Mouse (Mus musculus): ENCODE results near the gene Vps50.
"Not testable (repeated sequence)": the region's sequence is repeated elsewhere in the genome, so short reads cannot be mapped to it uniquely, and the experiment has no call there.

Gene Vps50

DNA sequence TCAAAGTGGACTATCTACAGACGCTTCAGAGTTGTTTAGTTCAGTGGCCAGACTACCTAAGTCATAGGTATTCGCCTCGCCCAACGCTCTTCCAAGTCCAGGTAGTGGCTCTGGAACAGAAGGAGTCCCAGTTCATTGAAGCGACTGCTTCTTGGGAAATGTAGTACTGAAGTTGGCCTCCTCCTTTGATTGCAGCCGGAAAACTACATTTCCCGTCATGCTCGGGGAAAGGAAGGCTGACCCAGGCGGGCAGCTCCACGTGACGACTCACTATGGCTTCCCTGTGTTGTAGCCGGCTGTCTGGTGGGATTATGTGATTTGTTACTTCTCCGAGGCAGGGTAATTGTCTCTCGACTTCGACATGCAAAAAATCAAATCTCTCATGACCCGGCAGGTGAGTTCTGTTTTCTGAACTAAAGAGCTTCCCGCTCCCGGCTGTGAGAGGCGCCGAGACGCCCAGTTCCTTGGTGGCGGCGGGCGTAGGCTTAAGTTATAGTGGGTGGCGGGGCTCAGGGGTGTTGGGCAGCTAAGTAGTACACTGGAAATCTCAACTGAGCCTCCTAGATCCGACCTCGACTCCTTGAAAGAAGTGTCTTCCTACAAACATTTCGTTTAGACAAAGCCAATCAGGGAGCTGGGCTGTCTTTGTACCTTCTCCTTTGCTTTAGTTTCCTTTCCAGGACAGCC, at the start of gene Vps50, which contains the start of gene Hepacam2:
TSS of gene Vps50 (plus strand) at position 221 of the 687 bp plus-strand sequence.
TSS of gene Hepacam2 (minus strand) at position 137 of the 687 bp plus-strand sequence.
- DNase-seq (ENCODE audit: extremely low read depth, insufficient read length, low spot score) = peak; percentile 82

GRCm38 (mm10) chr6:3454421-3454820, 43.8 kb upstream of the Vps50 start:
- no peak for DNase-seq (ENCODE audit: extremely low read depth, insufficient read length, low spot score)

DNA sequence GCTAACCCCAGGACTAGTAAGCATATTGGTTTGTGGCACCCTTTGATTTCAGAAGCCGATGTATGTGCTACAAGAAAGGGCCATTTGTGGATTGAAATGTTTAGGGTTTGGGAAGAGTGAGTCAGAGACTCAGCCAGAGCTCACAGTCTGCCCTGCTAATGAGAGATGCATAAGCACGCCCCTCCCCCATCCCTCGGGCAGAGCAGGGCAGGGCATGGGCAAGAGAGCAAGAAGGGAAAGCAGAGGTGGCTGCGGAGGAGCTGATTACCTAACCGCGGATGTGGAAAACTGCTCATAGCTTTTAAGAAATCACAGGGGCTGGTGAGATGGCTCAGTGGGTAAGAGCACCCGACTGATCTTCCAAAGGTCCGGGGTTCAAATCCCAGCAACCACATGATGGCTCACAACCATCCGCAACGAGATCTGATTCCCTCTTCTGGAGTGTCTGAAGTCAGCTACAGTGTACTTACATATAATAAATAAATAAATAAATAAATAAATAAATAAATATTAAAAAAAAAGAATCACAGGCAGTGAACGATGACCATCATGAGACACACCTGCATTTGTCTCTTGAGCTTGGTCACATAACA, 42.1 kb upstream of the Vps50 start:
- DNase-seq (ENCODE audit: extremely low read depth, insufficient read length, low spot score) = peak; percentile 18

GRCm38 (mm10) chr6:3463026-3463425, 35.2 kb upstream of the Vps50 start:
- DNase-seq (ENCODE audit: extremely low read depth, insufficient read length, low spot score) = no peak

- no peak for DNase-seq (ENCODE audit: extremely low read depth, insufficient read length, low spot score)
Observed at GRCm38 (mm10) chr6:3463594-3463993, 34.6 kb upstream of the Vps50 start.

GRCm38 (mm10) chr6:3468627-3469026, 29.6 kb upstream of the Vps50 start:
- no peak for DNase-seq (ENCODE audit: extremely low read depth, insufficient read length, low spot score)

DNA sequence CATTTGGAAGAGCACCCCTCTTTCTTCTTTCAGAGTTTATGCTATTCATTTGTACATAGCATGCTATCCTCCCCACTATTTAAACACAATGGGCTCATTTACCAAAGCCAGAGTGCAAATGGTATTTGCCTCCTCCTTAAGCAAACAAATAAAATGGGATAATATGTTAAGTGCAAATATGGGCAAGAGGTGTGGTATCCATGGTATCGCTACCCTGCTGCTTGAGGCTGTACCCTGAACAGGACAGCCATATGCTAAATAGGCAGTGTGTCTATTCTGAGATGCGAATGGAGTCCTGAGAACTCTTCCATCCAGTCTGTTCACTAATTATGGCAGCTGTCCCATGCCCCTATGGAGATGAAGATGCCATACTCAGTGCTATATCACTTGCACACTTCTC, 27.5 kb upstream of the Vps50 start:
- DNase-seq (ENCODE audit: extremely low read depth, insufficient read length, low spot score) = no peak

DNA sequence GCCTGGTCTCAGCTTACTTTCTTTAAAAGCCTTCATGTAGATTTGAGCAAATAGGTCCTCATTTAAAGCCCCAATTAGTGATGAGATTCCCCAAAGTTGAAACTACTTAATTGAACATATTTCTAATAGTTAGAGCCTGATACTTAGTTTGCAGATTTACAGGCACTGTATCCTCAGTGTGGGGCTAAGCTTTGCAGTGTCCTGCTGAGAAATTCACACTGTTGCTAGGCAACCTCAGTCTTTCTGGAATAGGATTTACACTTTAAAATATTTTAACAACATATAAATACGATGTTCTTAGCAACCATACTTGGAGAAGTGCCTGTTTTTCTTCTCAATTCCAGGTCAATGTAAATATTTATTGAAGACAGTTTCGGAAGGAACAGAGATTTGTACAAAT, 21.9 kb upstream of the Vps50 start:
- no peak for DNase-seq (ENCODE audit: extremely low read depth, insufficient read length, low spot score)

DNA sequence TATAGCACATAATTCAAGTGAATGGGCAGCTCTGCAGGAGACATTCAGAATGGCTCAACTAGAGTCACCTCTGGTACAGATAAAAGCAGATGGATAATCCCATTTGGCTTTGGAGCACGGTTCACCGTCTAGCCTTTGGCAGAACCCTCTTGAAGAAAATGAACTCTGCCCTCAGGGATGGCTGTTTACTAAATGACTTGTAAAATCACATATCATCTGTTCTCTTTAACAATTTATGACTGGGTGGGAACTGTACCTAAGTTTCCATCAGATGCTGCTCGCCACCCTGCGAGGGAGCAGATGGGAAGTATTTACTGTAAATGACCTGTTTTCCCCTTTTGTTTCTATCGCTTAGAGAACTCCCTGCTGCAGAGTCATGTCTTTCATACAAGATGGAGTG, 18.3 kb upstream of the Vps50 start:
- no peak for DNase-seq (ENCODE audit: extremely low read depth, insufficient read length, low spot score)

DNA sequence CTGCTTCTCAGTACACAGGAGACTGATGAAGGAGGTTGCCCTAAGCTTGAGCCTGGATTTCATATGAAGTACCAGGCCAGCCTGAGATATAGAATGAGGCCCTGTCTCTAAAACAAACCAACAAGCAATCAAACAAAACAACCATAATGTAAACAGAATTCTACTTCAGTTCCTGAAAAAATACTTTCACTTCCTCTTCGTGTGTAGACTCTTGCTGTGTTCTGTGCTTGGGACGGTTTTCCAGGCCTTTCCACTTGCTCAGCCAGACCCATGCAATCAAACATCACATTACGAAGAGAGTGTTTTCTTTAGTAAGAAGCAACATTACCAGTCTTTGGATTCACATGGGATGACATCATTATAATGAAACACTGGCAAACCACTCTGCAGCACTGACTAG, 16.5 kb upstream of the Vps50 start:
- peak; percentile 19 for DNase-seq (ENCODE audit: extremely low read depth, insufficient read length, low spot score)

GRCm38 (mm10) chr6:3485133-3485532, 13.0 kb upstream of the Vps50 start:
- DNase-seq (ENCODE audit: extremely low read depth, insufficient read length, low spot score) = no peak

- no peak for DNase-seq (ENCODE audit: extremely low read depth, insufficient read length, low spot score)
Observed at GRCm38 (mm10) chr6:3487355-3487754, 10.8 kb upstream of the Vps50 start.

GRCm38 (mm10) chr6:3494285-3494684, 3.9 kb upstream of the Vps50 start:
- no peak for DNase-seq (ENCODE audit: extremely low read depth, insufficient read length, low spot score)

DNA sequence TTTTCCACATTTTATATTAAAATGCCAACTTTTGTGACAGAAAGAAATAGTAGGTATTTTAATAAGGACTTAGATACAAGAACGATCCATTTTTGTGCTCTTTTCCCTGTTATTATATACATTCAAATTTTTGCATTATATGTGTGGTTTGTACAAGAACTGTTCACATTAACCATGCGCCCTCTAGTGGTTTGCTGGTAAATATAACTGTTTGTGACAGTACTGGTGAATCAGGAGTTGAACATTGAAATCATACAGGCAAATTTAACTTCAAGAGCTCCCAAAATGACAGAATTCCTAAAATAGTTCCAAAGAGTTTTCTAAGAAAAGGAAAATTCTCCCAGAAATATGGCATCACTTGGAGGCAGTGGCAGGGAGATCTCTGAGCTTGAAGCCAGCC, 2.0 kb upstream of the Vps50 start:
- DNase-seq (ENCODE audit: extremely low read depth, insufficient read length, low spot score) = no peak

DNA sequence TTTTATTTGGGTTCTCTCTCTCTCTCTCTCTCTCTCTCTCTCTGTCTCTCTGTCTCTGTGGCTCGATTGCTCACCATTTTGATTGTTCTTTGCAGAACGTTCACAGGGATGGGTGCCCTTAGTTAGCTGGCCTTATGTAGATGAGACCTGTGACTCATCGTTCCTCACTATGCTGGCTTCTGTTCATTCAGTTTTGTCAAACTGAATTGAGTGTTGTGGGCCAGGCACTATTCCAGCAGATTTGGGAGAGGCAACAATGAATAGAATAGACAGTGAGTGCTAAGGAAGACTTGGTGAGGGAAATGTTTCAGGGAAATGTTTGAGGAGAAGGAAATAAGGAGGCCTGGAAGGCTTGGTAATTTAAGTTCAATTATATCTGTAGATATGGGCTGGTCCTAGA, 2.1 kb downstream of the Vps50 start:
- DNase-seq (ENCODE audit: extremely low read depth, insufficient read length, low spot score) = no peak

GRCm38 (mm10) chr6:3505289-3505688, 7.1 kb downstream of the Vps50 start:
- no peak for DNase-seq (ENCODE audit: extremely low read depth, insufficient read length, low spot score)

DNA sequence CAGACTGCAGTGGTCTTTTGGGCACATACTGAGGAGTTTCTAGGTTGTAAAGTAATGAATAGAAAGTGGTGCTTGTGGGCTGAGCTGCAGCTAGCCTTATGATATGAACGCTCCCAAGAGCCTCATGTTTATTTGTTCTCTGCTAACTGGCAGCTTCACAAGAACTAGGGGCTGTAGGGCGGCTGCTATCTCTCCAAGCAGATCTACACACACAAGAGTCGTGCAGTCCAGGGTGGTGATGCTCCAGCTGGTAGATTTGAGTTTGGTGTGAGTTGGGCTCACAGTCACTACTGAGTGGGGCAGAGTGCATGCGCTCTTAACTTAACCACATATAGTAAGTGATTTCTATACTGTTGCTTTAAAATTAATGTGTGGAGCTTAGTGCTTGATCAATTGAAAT, 8.9 kb downstream of the Vps50 start:
- no peak for DNase-seq (ENCODE audit: extremely low read depth, insufficient read length, low spot score)

- DNase-seq (ENCODE audit: extremely low read depth, insufficient read length, low spot score) = not testable (repeated sequence)
Observed at GRCm38 (mm10) chr6:3508151-3508550, 10.0 kb downstream of the Vps50 start.

DNA sequence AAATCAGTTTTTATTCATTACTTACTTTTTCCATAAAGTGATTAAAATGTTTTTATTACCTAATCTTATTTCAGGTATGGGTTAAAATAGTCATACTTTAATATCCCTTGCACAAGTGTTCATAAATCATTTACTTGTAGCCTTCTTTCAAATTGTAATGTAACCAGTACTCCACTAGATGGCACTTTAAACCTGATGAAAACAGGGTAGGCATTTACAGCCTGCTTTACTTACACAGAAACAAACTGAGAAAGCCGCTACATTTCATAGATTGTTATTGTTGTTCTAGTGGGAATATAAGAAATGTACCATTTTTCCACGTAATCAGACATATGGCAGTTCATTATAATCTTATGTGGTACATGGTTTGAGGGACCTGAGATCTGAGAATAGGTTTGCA, 11.6 kb downstream of the Vps50 start:
- peak; percentile 40 for DNase-seq (ENCODE audit: extremely low read depth, insufficient read length, low spot score)

DNA sequence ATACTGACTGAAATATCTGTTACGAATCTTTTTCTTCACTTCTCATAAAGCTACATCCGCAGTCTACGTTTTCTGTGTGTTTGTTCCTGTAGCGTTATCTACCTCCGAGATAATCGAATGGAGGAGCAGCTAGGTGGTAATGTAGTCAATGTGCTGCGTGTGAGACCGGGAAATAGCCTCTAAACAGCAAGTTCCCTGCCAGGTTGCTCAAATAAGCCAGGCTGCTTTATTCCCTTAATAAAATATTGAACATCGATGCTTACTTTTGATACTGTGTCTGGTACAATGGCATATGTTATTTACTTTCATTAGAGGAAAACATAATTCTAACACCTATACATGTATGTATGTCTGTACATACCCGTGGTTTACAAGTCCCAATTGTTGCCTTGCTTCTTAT, 12.9 kb downstream of the Vps50 start:
- no peak for DNase-seq (ENCODE audit: extremely low read depth, insufficient read length, low spot score)

DNA sequence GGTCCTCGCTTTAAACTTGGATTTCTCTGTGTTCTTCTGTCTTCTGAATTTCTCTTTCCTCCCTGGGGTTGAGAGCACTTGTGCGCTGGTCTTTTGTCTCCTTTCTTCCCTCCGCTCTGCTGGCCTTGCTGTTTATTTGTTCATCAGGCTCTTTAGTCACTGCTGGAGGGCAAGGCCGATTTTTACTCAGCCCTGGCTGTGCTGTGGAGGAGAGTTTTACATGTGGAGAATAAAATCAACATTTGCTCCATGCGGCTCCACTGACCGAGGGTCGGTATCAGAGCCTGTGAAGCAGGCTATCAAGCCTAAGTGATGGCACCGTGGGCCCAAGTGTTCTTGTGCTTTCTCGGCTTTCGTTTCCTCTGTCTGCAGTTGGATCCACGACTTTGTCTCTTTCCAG, 13.4 kb downstream of the Vps50 start:
- no peak for DNase-seq (ENCODE audit: extremely low read depth, insufficient read length, low spot score)

GRCm38 (mm10) chr6:3512611-3513010, 14.4 kb downstream of the Vps50 start:
- DNase-seq (ENCODE audit: extremely low read depth, insufficient read length, low spot score) = no peak

DNA sequence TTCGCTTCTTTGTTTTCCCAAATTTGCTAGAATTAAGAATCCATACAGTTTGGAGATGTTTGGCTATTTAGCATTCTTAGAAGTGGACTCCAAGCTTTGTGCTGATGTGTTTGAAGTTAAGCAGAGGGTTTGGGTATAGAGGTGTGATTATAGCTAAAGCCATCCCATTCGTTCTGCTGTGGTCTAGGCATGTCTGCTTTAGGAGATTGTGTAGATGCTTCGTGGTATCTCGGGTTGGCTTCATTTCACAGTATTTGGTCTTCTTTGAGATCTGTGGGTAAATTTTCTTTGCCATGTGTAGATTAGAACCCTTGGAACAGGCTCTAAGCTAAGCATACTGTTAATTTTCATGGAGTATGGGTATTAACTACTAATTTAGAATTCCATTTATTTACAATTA, 30.0 kb downstream of the Vps50 start:
- no peak for DNase-seq (ENCODE audit: extremely low read depth, insufficient read length, low spot score)

Data from 3134 (cell line).